Mouse (Mus musculus) induced T-regulatory cell, adult 2 months (primary cell): ENCODE data around the gene Nr1i3.

ENCODE experiments used
- DNase-seq: peaks from one replicate; pipeline ENCODE4 v3.0.0-alpha.2; 2012; ENCODE audit warnings: low read depth

Nr1i3 gene

GRCm38 (mm10) chr1:171251594-171252324 lies 38.0 kb downstream of the Nr1i3 start:
- no peak for DNase-seq

DNA sequence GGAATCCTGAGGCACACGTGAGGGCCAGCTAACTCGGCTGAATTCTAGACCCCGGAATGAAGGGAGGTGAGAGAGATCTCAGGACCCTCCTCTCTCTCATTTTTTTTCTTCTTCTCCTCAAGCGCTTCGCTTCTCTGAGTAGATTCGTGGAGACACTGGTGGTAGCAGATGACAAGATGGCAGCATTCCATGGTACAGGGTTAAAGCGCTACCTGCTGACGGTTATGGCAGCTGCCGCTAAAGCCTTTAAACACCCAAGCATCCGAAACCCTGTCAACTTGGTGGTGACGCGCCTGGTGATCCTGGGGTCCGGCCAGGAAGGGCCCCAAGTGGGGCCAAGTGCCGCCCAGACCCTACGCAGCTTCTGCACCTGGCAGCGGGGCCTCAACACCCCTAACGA lies 38.6 kb downstream of the Nr1i3 start:
- no peak for DNase-seq

- DNase-seq = no peak
Observed at GRCm38 (mm10) chr1:171256095-171256818, 42.5 kb downstream of the Nr1i3 start.

DNA sequence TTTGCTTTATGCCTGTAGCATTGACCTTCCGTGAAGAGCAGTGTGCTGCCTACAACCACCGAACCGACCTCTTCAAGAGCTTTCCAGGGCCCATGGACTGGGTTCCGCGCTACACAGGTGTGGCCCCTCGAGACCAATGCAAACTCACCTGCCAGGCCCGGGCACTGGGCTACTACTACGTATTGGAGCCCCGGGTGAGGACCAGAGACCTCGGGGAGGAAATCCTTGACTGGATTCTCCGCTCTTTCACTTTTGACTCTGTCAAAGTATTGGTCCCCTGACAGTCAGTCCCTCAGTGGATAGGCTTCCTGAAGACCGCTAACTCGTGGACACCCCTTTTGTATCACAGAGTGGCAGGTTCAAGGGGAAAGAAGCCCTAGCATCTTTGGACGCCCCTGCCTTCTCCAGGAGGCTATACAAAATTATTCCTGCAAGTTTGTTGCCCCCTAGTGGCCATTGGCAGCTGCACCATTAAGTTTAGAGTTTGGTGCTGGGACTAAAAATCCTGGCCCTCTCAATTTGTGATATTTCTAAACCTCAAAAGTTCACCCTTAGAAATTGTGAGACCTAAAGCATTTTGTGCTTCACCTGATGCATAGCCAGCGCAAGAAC lies 43.3 kb downstream of the Nr1i3 start:
- peak; percentile 81 for DNase-seq

- no peak for DNase-seq
Observed at GRCm38 (mm10) chr1:171257781-171258180, 44.0 kb downstream of the Nr1i3 start.

- no peak for DNase-seq
Observed at GRCm38 (mm10) chr1:171258921-171259320, 45.2 kb downstream of the Nr1i3 start.

DNA sequence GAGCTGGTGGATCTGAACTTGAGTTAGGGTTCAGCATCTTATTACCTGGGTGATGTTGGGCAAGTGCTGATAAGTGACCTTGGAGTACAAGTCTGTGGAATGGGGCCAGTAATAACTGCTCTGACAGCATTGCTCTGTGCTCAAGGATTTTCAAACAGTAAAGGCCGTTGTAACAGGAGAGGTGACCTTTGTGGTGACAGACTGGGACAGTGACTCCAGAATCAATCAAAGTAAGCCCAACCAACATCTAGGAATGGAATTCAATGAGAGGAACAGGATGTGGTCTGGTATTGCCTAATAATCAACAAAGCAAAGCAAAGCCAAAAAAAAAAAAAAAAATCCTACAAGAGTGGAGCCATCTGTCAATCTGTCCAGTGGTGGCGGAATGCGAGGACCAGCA lies 46.5 kb downstream of the Nr1i3 start:
- DNase-seq = no peak

DNA sequence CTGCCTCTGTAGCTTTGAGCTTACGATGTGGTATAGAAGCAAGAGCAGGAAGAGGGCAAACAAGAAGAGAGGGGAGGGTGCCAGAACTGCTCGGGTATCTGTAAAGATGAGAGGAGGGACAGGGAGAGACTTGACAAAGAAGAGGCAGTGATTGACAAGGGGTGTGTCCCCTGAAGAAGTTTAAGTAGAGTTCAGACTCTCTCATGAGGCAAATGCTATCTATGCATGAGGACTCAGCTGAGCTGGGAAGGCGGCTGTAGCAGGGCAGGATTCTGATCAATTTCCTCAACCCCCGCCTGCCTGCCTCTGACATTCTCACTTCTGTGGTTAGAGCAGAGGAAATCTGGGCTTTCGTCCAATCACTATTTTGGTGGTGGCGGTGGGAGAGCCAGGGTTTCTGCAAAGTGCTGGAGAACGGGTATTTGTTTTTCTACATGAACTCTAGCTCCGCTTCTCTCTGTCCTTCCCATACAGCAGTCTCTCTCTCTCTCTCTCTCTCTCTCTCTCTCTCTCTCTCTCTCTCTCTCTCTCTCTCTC lies 48.9 kb downstream of the Nr1i3 start:
- DNase-seq = no peak

DNA sequence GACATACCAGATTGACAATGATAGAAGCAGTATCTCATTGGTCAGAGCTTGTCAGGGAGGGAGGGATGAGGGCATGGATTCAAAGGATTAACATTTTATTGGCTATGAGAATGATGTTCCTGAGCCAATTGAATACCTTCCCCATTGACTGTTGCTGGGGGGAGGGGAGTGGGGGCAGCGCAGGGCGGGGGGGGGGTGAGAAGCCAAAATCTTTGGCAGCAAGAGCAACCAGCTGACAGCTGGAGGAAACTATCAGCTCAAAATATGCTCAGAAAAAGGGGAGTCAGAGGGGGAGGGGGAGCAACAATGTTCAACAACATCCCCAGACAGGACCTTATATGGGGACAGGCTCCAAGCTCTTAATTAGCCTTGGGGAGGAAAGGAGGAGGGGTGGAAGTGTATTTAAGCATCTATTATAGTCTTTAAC lies 49.4 kb downstream of the Nr1i3 start:
- no peak for DNase-seq

DNA sequence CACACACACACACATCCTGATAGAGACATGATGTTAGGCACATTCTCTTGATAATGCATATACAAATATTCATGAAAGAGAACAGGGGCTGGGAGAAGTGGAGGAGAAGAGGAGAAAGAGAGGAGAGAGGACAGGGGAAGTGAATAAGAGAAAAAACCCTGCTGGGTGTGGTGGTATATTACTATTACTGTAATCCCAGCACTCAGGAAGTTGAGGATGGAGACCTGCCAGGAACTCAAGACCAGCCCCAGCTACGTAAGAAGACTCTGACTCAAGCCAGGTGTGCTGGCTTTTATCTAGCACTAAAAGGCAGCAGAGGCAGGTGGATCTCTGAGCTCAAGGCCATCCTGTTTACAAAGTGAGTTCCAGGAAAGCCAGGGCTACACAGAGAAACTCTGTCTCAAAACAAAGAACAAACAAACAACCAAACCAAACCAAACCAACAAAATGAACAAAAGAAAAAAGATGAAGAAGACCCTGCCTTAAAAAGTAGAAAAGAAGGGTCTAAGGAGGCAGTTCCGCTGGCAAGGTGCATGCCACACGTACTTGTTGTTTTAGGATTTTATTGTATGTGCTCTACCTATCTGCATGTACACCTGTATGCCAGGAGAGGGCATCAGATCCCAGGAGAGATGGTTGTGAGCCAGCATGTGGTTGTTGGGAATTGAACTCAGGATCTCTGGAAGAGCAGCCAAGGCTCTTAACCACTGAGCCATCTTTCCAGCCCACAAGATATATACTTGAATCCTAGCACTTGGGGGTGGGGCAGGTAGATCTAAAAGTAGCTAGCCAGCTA lies 50.1 kb downstream of the Nr1i3 start:
- no peak for DNase-seq

DNA sequence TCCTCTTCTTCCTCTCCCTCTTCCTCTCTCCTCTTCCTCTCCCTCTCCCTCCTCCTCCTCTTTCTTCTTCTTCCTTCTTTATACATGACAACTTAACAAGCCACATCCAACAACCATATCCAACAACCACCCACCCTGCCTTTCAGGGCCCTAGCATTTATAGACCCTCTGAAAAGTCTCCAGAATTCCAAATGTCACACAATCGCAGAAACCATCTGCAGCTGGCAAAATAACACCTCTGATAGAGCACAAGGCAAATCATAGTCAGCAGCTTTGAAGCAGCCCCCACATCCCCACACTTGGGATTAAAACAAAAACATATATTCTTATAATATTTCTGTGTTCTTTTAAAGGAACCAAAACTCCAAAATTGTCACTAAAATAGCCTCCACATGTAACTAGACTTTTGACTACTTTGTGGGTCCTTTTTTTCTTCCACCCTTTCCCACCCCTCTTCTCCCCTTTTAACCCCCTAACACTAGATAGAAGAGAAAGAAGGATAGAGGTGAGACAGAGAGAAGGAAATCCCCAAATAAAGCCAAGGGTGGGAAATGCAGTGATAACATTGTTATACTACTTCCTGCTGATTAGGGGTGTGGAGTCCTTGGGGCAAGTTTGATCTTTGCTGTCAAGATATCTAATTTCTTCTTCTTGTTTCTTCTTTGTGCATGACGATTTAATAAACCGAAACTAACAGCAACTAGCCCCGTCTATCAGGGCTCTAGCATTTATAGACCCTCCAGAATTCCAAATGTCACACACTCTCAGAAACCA lies 52.4 kb downstream of the Nr1i3 start:
- no peak for DNase-seq

DNA sequence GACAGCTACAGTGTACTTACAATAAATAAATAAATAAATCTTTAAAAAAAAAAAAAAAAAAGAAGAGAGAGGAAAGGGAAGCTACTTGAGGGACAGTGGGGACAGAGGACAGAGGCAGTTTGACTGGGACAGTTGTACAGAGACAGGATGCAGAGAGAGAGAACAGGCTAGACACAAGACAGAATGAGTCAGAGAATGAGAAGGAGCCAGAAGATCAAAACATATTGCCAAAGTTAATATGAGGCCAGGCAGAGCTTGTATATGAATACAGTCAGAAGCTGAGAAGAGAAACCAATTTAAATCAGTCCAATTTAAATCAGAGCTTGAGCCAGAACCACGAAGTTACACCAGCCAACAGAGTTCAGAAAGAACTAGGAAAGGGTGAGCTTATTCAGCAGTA lies 54.6 kb downstream of the Nr1i3 start:
- DNase-seq = no peak

DNA sequence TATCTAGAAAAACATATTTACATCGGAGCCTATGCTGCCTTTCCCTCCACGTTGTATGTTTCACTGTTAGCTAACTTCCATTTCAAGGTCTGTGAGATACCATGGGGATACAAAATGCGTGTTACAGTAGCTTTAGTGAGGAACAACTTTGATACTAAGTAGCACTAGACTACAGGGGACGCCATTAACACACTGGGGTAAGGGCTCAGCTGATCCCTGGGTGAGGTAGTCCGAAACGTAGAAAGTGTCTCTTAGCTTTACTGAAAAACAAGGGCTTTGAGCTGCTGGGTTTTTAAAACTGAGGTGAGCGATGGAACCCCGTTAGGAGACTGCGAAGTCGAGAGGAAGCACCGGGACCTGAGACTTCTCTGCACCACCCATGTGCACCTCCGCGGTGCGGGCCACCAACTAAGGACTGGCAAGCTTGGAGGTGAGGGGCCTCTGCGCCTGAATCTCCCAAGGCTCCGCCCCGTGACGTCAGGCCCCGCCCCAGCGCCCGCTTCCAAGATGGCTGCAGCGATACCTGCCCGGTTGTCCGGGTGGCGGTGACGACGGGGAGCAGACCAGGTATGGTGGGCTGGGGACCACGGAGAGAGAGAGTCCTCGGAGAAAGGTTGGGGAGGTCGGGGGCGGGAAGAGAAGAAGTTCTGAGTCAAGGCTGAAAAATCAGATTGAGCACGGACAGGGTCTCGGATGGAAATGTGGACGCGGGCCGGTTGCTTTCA lies 56.2 kb downstream of the Nr1i3 start, which contains the start of gene B4galt3:
TSS of gene B4galt3 (plus strand) at position 481 of the 725 bp plus-strand sequence.
- DNase-seq = peak; percentile 95
